Mouse (Mus musculus): ENCODE data around the gene Sbk2. TPM values are rescaled to one million over a fixed set of nuclear protein-coding genes. Genes with fewer than 3 reads are reported as not detected.

Sbk2 gene
- total RNA-seq, 2 experiments from 2014 or later, result not detected

GRCm38 (mm10) chr7:4899649-4900522 is 64.3 kb downstream of the Sbk2 start:
- ATAC-seq (replicated peaks; ENCODE audit: low FRiP score, poor library complexity, severe bottlenecking), result peak; percentile 51; the same call in 1 of the 2 replicates

GRCm38 (mm10) chr7:4898851-4899648 is 65.2 kb downstream of the Sbk2 start:
- ATAC-seq (replicated peaks; ENCODE audit: low FRiP score, poor library complexity, severe bottlenecking), result 0 out of 2 replicates have a peak, but pooled peaks have one; percentile 41

GRCm38 (mm10) chr7:4895186-4895585 is 69.0 kb downstream of the Sbk2 start:
- ATAC-seq (replicated peaks; ENCODE audit: low FRiP score, poor library complexity, severe bottlenecking), result no peak

Other genes with a start within 250 kb of the Sbk2 start
Only the 30 nearest of the 32 such genes appear.
- 24.9 and 33.1 TPM in 2 replicates for gene Kmt5c, start 224.3 kb downstream of the Sbk2 start, total RNA-seq (2015; ENCODE audit: low replicate concordance)
- gene Kmt5c, start 224.3 kb downstream of the Sbk2 start, total RNA-seq (2017; ENCODE audit: low replicate concordance), result 59.4 and 64.2 TPM in 2 replicates
- gene Cox6b2, start 211.3 kb downstream of the Sbk2 start, total RNA-seq (2015; ENCODE audit: low replicate concordance), result 54.1 and 81.8 TPM in 2 replicates
- gene Cox6b2, start 211.3 kb downstream of the Sbk2 start, total RNA-seq (2017; ENCODE audit: low replicate concordance), result 49.8 and 94.9 TPM in 2 replicates
- gene Fam71e2, start 193.1 kb downstream of the Sbk2 start, total RNA-seq (2015; ENCODE audit: low replicate concordance), result not detected in 2 replicates
- not detected in 2 replicates for gene Fam71e2, start 193.1 kb downstream of the Sbk2 start, total RNA-seq (2017; ENCODE audit: low replicate concordance)
- gene Il11, start 181.5 kb downstream of the Sbk2 start, total RNA-seq (2015; ENCODE audit: low replicate concordance), result not detected in 2 replicates
- not detected in 2 replicates for gene Il11, start 181.5 kb downstream of the Sbk2 start, total RNA-seq (2017; ENCODE audit: low replicate concordance)
- not detected in 2 replicates for gene Tmem190, start 181.5 kb downstream of the Sbk2 start, total RNA-seq (2015; ENCODE audit: low replicate concordance)
- gene Tmem190, start 181.5 kb downstream of the Sbk2 start, total RNA-seq (2017; ENCODE audit: low replicate concordance), result not detected in 2 replicates
- 2.9 TPM in 1 of 2 replicates, not detected in the other for gene Tmem238, start 174.8 kb downstream of the Sbk2 start, total RNA-seq (2015; ENCODE audit: low replicate concordance)
- gene Tmem238, start 174.8 kb downstream of the Sbk2 start, total RNA-seq (2017; ENCODE audit: low replicate concordance), result 0.90 and 0.98 TPM in 2 replicates
- 603 and 642 TPM in 2 replicates for gene Rpl28, start 171.5 kb downstream of the Sbk2 start, total RNA-seq (2015; ENCODE audit: low replicate concordance)
- gene Rpl28, start 171.5 kb downstream of the Sbk2 start, total RNA-seq (2017; ENCODE audit: low replicate concordance), result 83.6 and 269 TPM in 2 replicates
- 686 and 831 TPM in 2 replicates for gene Ube2s, start 151.8 kb downstream of the Sbk2 start, total RNA-seq (2015; ENCODE audit: low replicate concordance)
- 310 and 437 TPM in 2 replicates for gene Ube2s, start 151.8 kb downstream of the Sbk2 start, total RNA-seq (2017; ENCODE audit: low replicate concordance)
- gene Shisa7, start 119.7 kb downstream of the Sbk2 start, total RNA-seq (2015; ENCODE audit: low replicate concordance), result not detected in 2 replicates
- gene Shisa7, start 119.7 kb downstream of the Sbk2 start, total RNA-seq (2017; ENCODE audit: low replicate concordance), result not detected in 2 replicates
- not detected in 2 replicates for gene Isoc2b, start 94.1 kb downstream of the Sbk2 start, total RNA-seq (2015; ENCODE audit: low replicate concordance)
- 1.5 TPM in 1 of 2 replicates, not detected in the other for gene Isoc2b, start 94.1 kb downstream of the Sbk2 start, total RNA-seq (2017; ENCODE audit: low replicate concordance)
- gene Isoc2a, start 87.3 kb downstream of the Sbk2 start, total RNA-seq (2015; ENCODE audit: low replicate concordance), result 2.2 TPM in 1 of 2 replicates, not detected in the other
- gene Isoc2a, start 87.3 kb downstream of the Sbk2 start, total RNA-seq (2017; ENCODE audit: low replicate concordance), result 0.26 and 1.8 TPM in 2 replicates
- not detected in 2 replicates for gene Gm36210, start 57.9 kb downstream of the Sbk2 start, total RNA-seq (2015; ENCODE audit: low replicate concordance)
- not detected in 2 replicates for gene Gm36210, start 57.9 kb downstream of the Sbk2 start, total RNA-seq (2017; ENCODE audit: low replicate concordance)
- 7.1 and 8.6 TPM in 2 replicates for gene Zfp628, start 49.2 kb downstream of the Sbk2 start, total RNA-seq (2015; ENCODE audit: low replicate concordance)
- gene Zfp628, start 49.2 kb downstream of the Sbk2 start, total RNA-seq (2017; ENCODE audit: low replicate concordance), result 4.6 and 11.6 TPM in 2 replicates
- 2.9 TPM in 1 of 2 replicates, not detected in the other for gene Nat14, start 42.4 kb downstream of the Sbk2 start, total RNA-seq (2015; ENCODE audit: low replicate concordance)
- gene Nat14, start 42.4 kb downstream of the Sbk2 start, total RNA-seq (2017; ENCODE audit: low replicate concordance), result 0.64 and 4.4 TPM in 2 replicates
- not detected in 2 replicates for gene Ssc5d, start 38.6 kb downstream of the Sbk2 start, total RNA-seq (2015; ENCODE audit: low replicate concordance)
- gene Ssc5d, start 38.6 kb downstream of the Sbk2 start, total RNA-seq (2017; ENCODE audit: low replicate concordance), result not detected in 2 replicates
- gene Sbk3, start 6.8 kb upstream of the Sbk2 start, total RNA-seq (2015; ENCODE audit: low replicate concordance), result not detected in 2 replicates
- gene Sbk3, start 6.8 kb upstream of the Sbk2 start, total RNA-seq (2017; ENCODE audit: low replicate concordance), result not detected in 2 replicates
- 9.2 TPM in 1 of 2 replicates, not detected in the other for gene Zfp579, start 31.8 kb upstream of the Sbk2 start, total RNA-seq (2015; ENCODE audit: low replicate concordance)
- gene Zfp579, start 31.8 kb upstream of the Sbk2 start, total RNA-seq (2017; ENCODE audit: low replicate concordance), result 1.8 TPM in 1 of 2 replicates, not detected in the other
- gene Zfp524, start 50.0 kb upstream of the Sbk2 start, total RNA-seq (2015; ENCODE audit: low replicate concordance), result 4.7 and 16.3 TPM in 2 replicates
- 0.64 and 3.2 TPM in 2 replicates for gene Zfp524, start 50.0 kb upstream of the Sbk2 start, total RNA-seq (2017; ENCODE audit: low replicate concordance)
- 11.9 and 14.7 TPM in 2 replicates for gene Fiz1, start 50.3 kb upstream of the Sbk2 start, total RNA-seq (2015; ENCODE audit: low replicate concordance)
- 5.6 and 9.1 TPM in 2 replicates for gene Fiz1, start 50.3 kb upstream of the Sbk2 start, total RNA-seq (2017; ENCODE audit: low replicate concordance)
- 5.0 TPM in 1 of 2 replicates, not detected in the other for gene Gm44973, start 51.1 kb upstream of the Sbk2 start, total RNA-seq (2015; ENCODE audit: low replicate concordance)
- gene Gm44973, start 51.1 kb upstream of the Sbk2 start, total RNA-seq (2017; ENCODE audit: low replicate concordance), result 1.4 TPM in 1 of 2 replicates, not detected in the other
- 9.0 and 9.2 TPM in 2 replicates for gene Zfp865, start 56.0 kb upstream of the Sbk2 start, total RNA-seq (2015; ENCODE audit: low replicate concordance)
- 6.3 and 7.6 TPM in 2 replicates for gene Zfp865, start 56.0 kb upstream of the Sbk2 start, total RNA-seq (2017; ENCODE audit: low replicate concordance)
- gene Ccdc106, start 56.1 kb upstream of the Sbk2 start, total RNA-seq (2015; ENCODE audit: low replicate concordance), result not detected in 2 replicates
- gene Ccdc106, start 56.1 kb upstream of the Sbk2 start, total RNA-seq (2017; ENCODE audit: low replicate concordance), result not detected in 2 replicates
- not detected in 2 replicates for gene 4632433K11Rik, start 69.7 kb upstream of the Sbk2 start, total RNA-seq (2015; ENCODE audit: low replicate concordance)
- not detected in 2 replicates for gene 4632433K11Rik, start 69.7 kb upstream of the Sbk2 start, total RNA-seq (2017; ENCODE audit: low replicate concordance)
- 0.42 and 1.8 TPM in 2 replicates for gene Zfp784, start 74.0 kb upstream of the Sbk2 start, total RNA-seq (2015; ENCODE audit: low replicate concordance)
- gene Zfp784, start 74.0 kb upstream of the Sbk2 start, total RNA-seq (2017; ENCODE audit: low replicate concordance), result 0.90 TPM in 1 of 2 replicates, not detected in the other
- not detected in 2 replicates for gene Zfp580, start 87.1 kb upstream of the Sbk2 start, total RNA-seq (2015; ENCODE audit: low replicate concordance)
- gene Zfp580, start 87.1 kb upstream of the Sbk2 start, total RNA-seq (2017; ENCODE audit: low replicate concordance), result not detected in 2 replicates
- gene U2af2, start 97.7 kb upstream of the Sbk2 start, total RNA-seq (2015; ENCODE audit: low replicate concordance), result 93.0 and 138 TPM in 2 replicates
- 83.8 and 99.2 TPM in 2 replicates for gene U2af2, start 97.7 kb upstream of the Sbk2 start, total RNA-seq (2017; ENCODE audit: low replicate concordance)
- 84.3 and 88.3 TPM in 2 replicates for gene Epn1, start 115.8 kb upstream of the Sbk2 start, total RNA-seq (2015; ENCODE audit: low replicate concordance)
- 75.9 and 127 TPM in 2 replicates for gene Epn1, start 115.8 kb upstream of the Sbk2 start, total RNA-seq (2017; ENCODE audit: low replicate concordance)
- gene Rfpl4, start 152.5 kb upstream of the Sbk2 start, total RNA-seq (2015; ENCODE audit: low replicate concordance), result not detected in 2 replicates
- not detected in 2 replicates for gene Rfpl4, start 152.5 kb upstream of the Sbk2 start, total RNA-seq (2017; ENCODE audit: low replicate concordance)
- gene Rasl2-9, start 161.5 kb upstream of the Sbk2 start, total RNA-seq (2015; ENCODE audit: low replicate concordance), result not detected in 2 replicates
- not detected in 2 replicates for gene Rasl2-9, start 161.5 kb upstream of the Sbk2 start, total RNA-seq (2017; ENCODE audit: low replicate concordance)
- not detected in 2 replicates for gene Vmn1r55, start 185.3 kb upstream of the Sbk2 start, total RNA-seq (2015; ENCODE audit: low replicate concordance)
- 0.13 TPM in 1 of 2 replicates, not detected in the other for gene Vmn1r55, start 185.3 kb upstream of the Sbk2 start, total RNA-seq (2017; ENCODE audit: low replicate concordance)

All from erythroid progenitor cell, adult 5-6 weeks (primary cell).